Mouse (Mus musculus) gastrocnemius, adult 8-10 months (tissue): ENCODE measurements around the gene Ciapin1. TPM values are rescaled to one million over a fixed set of nuclear protein-coding genes. Genes with fewer than 3 reads are reported as not detected.
"Not testable (repeated sequence)": the region's sequence is repeated elsewhere in the genome, so short reads cannot be mapped to it uniquely, and the experiment has no call there.

Experiments
- DNase-seq, 2 experiments: peaks; one replicate each; pipeline ENCODE4 v3.0.0; 2022; ENCODE audit warnings: low spot score in 2 of 2
- total RNA-seq, 4 experiments: library from RNA; stranded (reverse); gene quantifications; 2 replicates each; pipeline ENCODE4 v1.2.4; 2022

Ciapin1 gene
- total RNA-seq, 4 experiments from 2014 or later: 25.4 to 55.4 (median 29.0) TPM

- peak; percentile 75 to 81 for DNase-seq
These were observed 19.4 kb upstream of the Ciapin1 start, which contains the start of gene Polr2c for GRCm38 (mm10) chr8:94857346-94858173. Gene Polr2c, plus strand, starts transcription at chr8:94857450.

GRCm38 (mm10) chr8:94857011-94857345 is 18.8 kb upstream of the Ciapin1 start:
- DNase-seq: no peak

- DNase-seq: not testable (repeated sequence)
These were observed 16.6 kb upstream of the Ciapin1 start for GRCm38 (mm10) chr8:94854761-94855160.

GRCm38 (mm10) chr8:94850049-94850448 is 11.9 kb upstream of the Ciapin1 start:
- DNase-seq: peak in 1 of 2 experiments; percentile 44

- no peak for DNase-seq
These were observed 3.0 kb upstream of the Ciapin1 start for GRCm38 (mm10) chr8:94841183-94841582.

- peak; percentile 79 to 85 for DNase-seq
These were observed 442 bp upstream of the Ciapin1 start for GRCm38 (mm10) chr8:94838600-94838999.

- no peak for DNase-seq
These were observed 1.5 kb downstream of the Ciapin1 start for GRCm38 (mm10) chr8:94836456-94837240.

- DNase-seq: not testable (repeated sequence)
These were observed 2.4 kb downstream of the Ciapin1 start for GRCm38 (mm10) chr8:94835751-94836150.

GRCm38 (mm10) chr8:94833901-94834405 is 4.2 kb downstream of the Ciapin1 start:
- not testable (repeated sequence) for DNase-seq

- DNase-seq: no peak
These were observed 9.9 kb downstream of the Ciapin1 start for GRCm38 (mm10) chr8:94828284-94828683.

- DNase-seq: no peak
These were observed 11.9 kb downstream of the Ciapin1 start for GRCm38 (mm10) chr8:94826210-94826609.

- no peak for DNase-seq
These were observed 13.0 kb downstream of the Ciapin1 start for GRCm38 (mm10) chr8:94825170-94825569.

GRCm38 (mm10) chr8:94822637-94823560 is 15.3 kb downstream of the Ciapin1 start:
- peak in 1 of 2 experiments; percentile 38 for DNase-seq

GRCm38 (mm10) chr8:94821381-94821780 is 16.8 kb downstream of the Ciapin1 start:
- DNase-seq: no peak

- no peak for DNase-seq
These were observed 17.6 kb downstream of the Ciapin1 start for GRCm38 (mm10) chr8:94820553-94820952.

- DNase-seq: no peak
These were observed 18.4 kb downstream of the Ciapin1 start for GRCm38 (mm10) chr8:94819671-94820179.

GRCm38 (mm10) chr8:94817933-94818332 is 20.2 kb downstream of the Ciapin1 start:
- DNase-seq: no peak

- DNase-seq: no peak
These were observed 23.6 kb downstream of the Ciapin1 start for GRCm38 (mm10) chr8:94814556-94814955.

GRCm38 (mm10) chr8:94812645-94813098 is 25.5 kb downstream of the Ciapin1 start:
- peak; percentile 73 to 80 for DNase-seq

- DNase-seq: no peak
These were observed 26.5 kb downstream of the Ciapin1 start for GRCm38 (mm10) chr8:94811654-94812053.

- no peak for DNase-seq
These were observed 27.3 kb downstream of the Ciapin1 start for GRCm38 (mm10) chr8:94810855-94811254.
